Mouse (Mus musculus): ENCODE results near the gene Xpnpep2. TPM values are rescaled to one million over a fixed set of nuclear protein-coding genes. Genes with fewer than 3 reads are reported as not detected.

Gene Xpnpep2
- total RNA-seq, 2 experiments from 2014 or later: 0.47 to 3.6 TPM

GRCm38 (mm10) chrX:48153949-48154348 is 45.4 kb downstream of the Xpnpep2 start:
- no peak for ATAC-seq (replicated peaks; ENCODE audit: low FRiP score, low TSS enrichment, poor library complexity, severe bottlenecking)

DNA sequence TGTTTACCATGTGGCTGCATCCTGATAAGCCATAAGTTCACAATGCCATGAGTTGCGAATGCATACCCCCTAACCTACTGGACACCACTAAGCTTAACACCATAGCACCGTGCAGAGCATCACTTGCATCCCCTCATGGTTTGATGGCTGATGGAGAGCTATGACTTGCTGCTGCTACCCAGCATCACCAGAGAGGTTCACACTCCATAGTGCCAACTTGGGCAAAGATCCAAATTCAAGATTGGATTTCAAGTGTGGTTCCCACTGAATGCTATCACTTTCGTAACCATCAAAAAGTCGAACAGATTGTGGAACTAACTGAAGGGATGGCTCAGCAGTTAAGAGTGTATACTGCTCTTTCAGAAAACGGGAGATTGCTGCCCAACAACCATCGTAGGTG is 47.0 kb downstream of the Xpnpep2 start:
- no peak for ATAC-seq (replicated peaks; ENCODE audit: low FRiP score, low TSS enrichment, poor library complexity, severe bottlenecking)

- ATAC-seq (replicated peaks; ENCODE audit: low FRiP score, low TSS enrichment, poor library complexity, severe bottlenecking): no peak
Measured at GRCm38 (mm10) chrX:48157396-48157795, 48.9 kb downstream of the Xpnpep2 start.

- ATAC-seq (replicated peaks; ENCODE audit: low FRiP score, low TSS enrichment, poor library complexity, severe bottlenecking): no peak
Measured at GRCm38 (mm10) chrX:48158229-48158919, 49.8 kb downstream of the Xpnpep2 start.

- no peak for ATAC-seq (replicated peaks; ENCODE audit: low FRiP score, low TSS enrichment, poor library complexity, severe bottlenecking)
Measured at GRCm38 (mm10) chrX:48169892-48170291, 61.4 kb downstream of the Xpnpep2 start.

DNA sequence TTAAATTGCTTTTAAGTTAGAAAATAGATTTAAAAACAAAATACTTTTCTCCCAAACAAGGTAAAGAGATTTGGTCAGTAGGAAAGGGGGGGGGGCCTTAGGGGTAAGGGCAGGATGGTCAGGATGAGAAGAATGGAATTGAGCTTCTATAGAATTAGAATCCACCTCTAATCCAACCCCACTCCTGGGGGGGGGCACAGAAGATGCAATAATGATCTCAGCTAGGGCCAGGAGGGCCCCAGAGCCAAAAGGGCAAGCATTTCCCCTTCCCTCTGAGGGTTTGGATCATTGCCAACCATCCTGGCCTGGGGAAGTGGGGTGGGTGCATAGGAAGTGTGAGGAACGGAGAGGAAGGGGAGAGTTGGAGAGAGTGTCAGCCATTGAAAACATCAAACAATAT is 61.8 kb downstream of the Xpnpep2 start:
- ATAC-seq (replicated peaks; ENCODE audit: low FRiP score, low TSS enrichment, poor library complexity, severe bottlenecking): no peak

- no peak for ATAC-seq (replicated peaks; ENCODE audit: low FRiP score, low TSS enrichment, poor library complexity, severe bottlenecking)
Measured at GRCm38 (mm10) chrX:48181844-48182243, 73.3 kb downstream of the Xpnpep2 start.

- ATAC-seq (replicated peaks; ENCODE audit: low FRiP score, low TSS enrichment, poor library complexity, severe bottlenecking): no peak
Measured at GRCm38 (mm10) chrX:48184703-48185102, 76.2 kb downstream of the Xpnpep2 start.

Other genes starting within 250 kb of the Xpnpep2 start
- gene Smarca1, start 215.8 kb upstream of the Xpnpep2 start, total RNA-seq (2014; fragmentation: Nextera tagmentation): not detected in 2 replicates
- gene Smarca1, start 215.8 kb upstream of the Xpnpep2 start, total RNA-seq (2017): not detected in 2 replicates
- gene Ocrl, start 196.3 kb upstream of the Xpnpep2 start, total RNA-seq (2014; fragmentation: Nextera tagmentation): 53.0 and 75.1 TPM in 2 replicates
- gene Ocrl, start 196.3 kb upstream of the Xpnpep2 start, total RNA-seq (2017): 15.6 and 29.5 TPM in 2 replicates
- 0.28 TPM in 1 of 2 replicates, not detected in the other for gene Apln, start 73.9 kb upstream of the Xpnpep2 start, total RNA-seq (2014; fragmentation: Nextera tagmentation)
- gene Apln, start 73.9 kb upstream of the Xpnpep2 start, total RNA-seq (2017): 0.27 TPM in 1 of 2 replicates, not detected in the other
- 34.7 and 38.6 TPM in 2 replicates for gene Sash3, start 37.7 kb downstream of the Xpnpep2 start, total RNA-seq (2014; fragmentation: Nextera tagmentation)
- gene Sash3, start 37.7 kb downstream of the Xpnpep2 start, total RNA-seq (2017): 49.8 and 63.2 TPM in 2 replicates
- 12.3 and 17.4 TPM in 2 replicates for gene Zdhhc9, start 100.2 kb downstream of the Xpnpep2 start, total RNA-seq (2014; fragmentation: Nextera tagmentation)
- 3.2 and 3.9 TPM in 2 replicates for gene Zdhhc9, start 100.2 kb downstream of the Xpnpep2 start, total RNA-seq (2017)
- gene Utp14a, start 148.1 kb downstream of the Xpnpep2 start, total RNA-seq (2014; fragmentation: Nextera tagmentation): 61.4 and 77.8 TPM in 2 replicates
- gene Utp14a, start 148.1 kb downstream of the Xpnpep2 start, total RNA-seq (2017): 120 and 121 TPM in 2 replicates
- 14.8 and 16.3 TPM in 2 replicates for gene Bcorl1, start 232.6 kb downstream of the Xpnpep2 start, total RNA-seq (2014; fragmentation: Nextera tagmentation)
- 3.1 and 3.7 TPM in 2 replicates for gene Bcorl1, start 232.6 kb downstream of the Xpnpep2 start, total RNA-seq (2017)